In genomic region chr11:119427986-119428385, GRCm38 (mm10) we compare ENCODE assay signal across 10 mouse cellular contexts. TPM values are rescaled to one million over a fixed set of nuclear protein-coding genes. Genes with fewer than 3 reads are reported as not detected.
DNase-seq lines count a peak whose midpoint lies in the region; ATAC-seq and TF ChIP-seq lines count a peak whose summit lies in the region.
"Had no signal": no experiment of that assay in that cellular context is flagged by ENCODE, and none has a peak within 500 bp of the region (broad histone marks: within the 10 kb centered on the region; RNA-seq: fewer than 3 reads in every experiment).

No protein-coding gene starts in this region.

- TF ChIP-seq POLR2A in myocyte (IDR thresholded peaks at IDR 0.05; ENCODE audit: insufficient read length, low read depth), result no peak

- no peak overlapping the region for H3K27ac ChIP-seq in kidney, embryonic 15.5 days
- H3K27ac ChIP-seq in forebrain, embryonic 11.5 days (ENCODE audit: low read depth, low read length), result no peak overlapping the region
- H3K27ac ChIP-seq in intestine, embryonic 16.5 days (ENCODE audit: low read length), result no peak overlapping the region; the same call in 1 of the 2 replicates

- no peak overlapping the region; the same call in 1 of the 2 replicates for H3K9ac ChIP-seq in kidney, embryonic 15.5 days
- H3K9ac ChIP-seq in forebrain, embryonic 11.5 days (ENCODE audit: low read length), result no peak overlapping the region
- H3K9ac ChIP-seq in intestine, embryonic 16.5 days (ENCODE audit: low read depth, low read length), result no peak overlapping the region

- no peaks in the 10 kb centered on the region for H3K9me3 ChIP-seq in kidney, embryonic 15.5 days (replicated peaks)
- H3K9me3 ChIP-seq in forebrain, embryonic 11.5 days (ENCODE audit: control insufficient read depth, low read length), result no peaks in the 10 kb centered on the region
- H3K9me3 ChIP-seq in intestine, embryonic 16.5 days (ENCODE audit: control insufficient read depth, low read length), result no peaks in the 10 kb centered on the region
- H3K9me3 ChIP-seq: megakaryocyte, embryonic 14.5 days had no signal

- peaks cover 43% of the 10 kb centered on the region; the same call in 1 of the 2 replicates for H3K36me3 ChIP-seq in kidney, embryonic 15.5 days
- no peaks in the 10 kb centered on the region for H3K36me3 ChIP-seq in forebrain, embryonic 11.5 days (ENCODE audit: control insufficient read depth, insufficient read depth, low read length)
- H3K36me3 ChIP-seq in intestine, embryonic 16.5 days (ENCODE audit: control insufficient read depth, insufficient read depth, low read length), result no peaks in the 10 kb centered on the region
- peaks cover 20% of the 10 kb centered on the region for H3K36me3 ChIP-seq in myocyte (ENCODE audit: control insufficient read depth, insufficient read depth)

- H3K79me2 ChIP-seq in myocyte (ENCODE audit: control insufficient read depth, insufficient read depth), result no peaks in the 10 kb centered on the region

- intact Hi-C loops in left cerebral cortex, postnatal 25 days (cut with DNase I), result no loop called here

- H3ac ChIP-seq in myocyte (ENCODE audit: control insufficient read depth, insufficient read length), result no peak overlapping the region

- ATAC-seq in kidney, embryonic 15.5 days (replicated peaks; ENCODE audit: low FRiP score), result peak; percentile 22; the same call in 1 of the 2 replicates
- no peak for ATAC-seq in forebrain, embryonic 11.5 days (replicated peaks; ENCODE audit: low FRiP score)
- peak; percentile 51 for ATAC-seq in intestine, embryonic 16.5 days

- 0 out of 2 replicates have a peak overlapping the region, but pooled peaks have one; percentile 29 for H3K4me3 ChIP-seq in kidney, embryonic 15.5 days (replicated peaks)
- H3K4me3 ChIP-seq in forebrain, embryonic 11.5 days (ENCODE audit: low read depth, low read length), result no peak overlapping the region
- H3K4me3 ChIP-seq in intestine, embryonic 16.5 days (ENCODE audit: low read length), result no peak overlapping the region
- no peak overlapping the region for H3K4me3 ChIP-seq in myocyte

- no peak for DNase-seq in kidney, adult 18-20 months
- no peak for DNase-seq in forebrain, embryonic 11.5 days (ENCODE audit: low spot score)
- no peak for DNase-seq in left cerebral cortex, postnatal 25 days (ENCODE audit: low spot score in 2 of 2)
- DNase-seq in cerebellum, adult 8-10 months, result no peak
- no peak for DNase-seq in T-cell, adult 2 months (ENCODE audit: low spot score)
- DNase-seq: layer of hippocampus, adult 9-11 months had no signal

- H3K27me3 ChIP-seq in kidney, embryonic 15.5 days, result no peaks in the 10 kb centered on the region
- no peaks in the 10 kb centered on the region for H3K27me3 ChIP-seq in forebrain, embryonic 11.5 days (ENCODE audit: control insufficient read depth, insufficient read depth, low read length)
- H3K27me3 ChIP-seq in intestine, embryonic 16.5 days (replicated peaks; ENCODE audit: control insufficient read depth, insufficient read depth, low read length), result no peaks in the 10 kb centered on the region
- H3K27me3 ChIP-seq in myocyte (ENCODE audit: control insufficient read depth, insufficient read depth, insufficient read length), result no peaks in the 10 kb centered on the region

- H3K4me1 ChIP-seq in kidney, embryonic 15.5 days, result peaks cover 12% of the 10 kb centered on the region
- H3K4me1 ChIP-seq in forebrain, embryonic 11.5 days (replicated peaks; ENCODE audit: control insufficient read depth, insufficient read depth, low read length), result no peaks in the 10 kb centered on the region; the same call in 1 of the 2 replicates
- peaks cover 7% of the 10 kb centered on the region for H3K4me1 ChIP-seq in intestine, embryonic 16.5 days (ENCODE audit: control insufficient read depth, insufficient read depth, low read length)

- H3K4me2 ChIP-seq in kidney, embryonic 15.5 days, result peak overlapping the region; percentile 61
- peak overlapping the region; percentile 46; the same call in 1 of the 2 replicates for H3K4me2 ChIP-seq in forebrain, embryonic 11.5 days (ENCODE audit: low read depth, low read length, severe bottlenecking)
- no peak overlapping the region for H3K4me2 ChIP-seq in intestine, embryonic 16.5 days (ENCODE audit: low read depth, low read length)
- H3K4me2 ChIP-seq in myocyte (ENCODE audit: low read depth), result peak overlapping the region; percentile 76

- WGBS in kidney, embryonic 15.5 days, result 79% methylated on average over 5 of the region's 5 CpGs
- WGBS in forebrain, embryonic 11.5 days, result 83% methylated on average over 5 of the region's 5 CpGs
- WGBS in intestine, embryonic 16.5 days, result 81% methylated on average over 5 of the region's 5 CpGs

TF ChIP-seq in myocyte, 11 proteins besides CTCF, POLR2A, EP300 and RAD21:
- TF ChIP-seq MYOG (IDR thresholded peaks at IDR 0.05; ENCODE audit: control insufficient read depth in 1 of 3, insufficient read depth in 1 of 3, insufficient read length in 2 of 3, low read depth in 2 of 3) (no peak), TCF12 (IDR thresholded peaks at IDR 0.05; ENCODE audit: insufficient read depth, poor library complexity, severe bottlenecking) (no peak), USF1 (IDR thresholded peaks at IDR 0.05; ENCODE audit: low read depth) (no peak), MYOD1 (IDR thresholded peaks at IDR 0.05; ENCODE audit: control insufficient read depth in 1 of 3, insufficient read length in 2 of 3, low read depth in 2 of 3) (no peak), E2F4 (IDR thresholded peaks at IDR 0.05; ENCODE audit: insufficient read depth) (no peak), POLR2AphosphoS2 (IDR thresholded peaks at IDR 0.05; ENCODE audit: insufficient read length, low read depth) (no peak), MAX (IDR thresholded peaks at IDR 0.05; ENCODE audit: low read depth) (no peak), TCF3 (IDR thresholded peaks at IDR 0.05; ENCODE audit: insufficient read length, low read depth) (no peak)

RNA-seq across cellular contexts. Expression of gene Rnf213, which starts 35.1 kb away (rescaled TPM):
- polyA plus RNA-seq in kidney, embryonic 15.5 days (2015; fragmentation: Nextera tagmentation; extraction: Ambion mirVana), result 5.3 and 5.8 TPM in 2 replicates
- polyA plus RNA-seq in forebrain, embryonic 11.5 days (2014; fragmentation: Nextera tagmentation; extraction: Ambion mirVana), result 1.8 and 2.1 TPM in 2 replicates
- polyA plus RNA-seq in intestine, embryonic 16.5 days (2015; fragmentation: Nextera tagmentation; extraction: Ambion mirVana), result 7.0 and 7.5 TPM in 2 replicates
- polyA plus RNA-seq in myocyte (2012; fragmentation: generic; extraction: Trizol), result 16.7 TPM
- 1 to 10 TPM; 2.2 to 2.6 TPM for total RNA-seq in left cerebral cortex, postnatal 25 days (2021)
